Mouse (Mus musculus) layer of hippocampus, adult 11-12 months (tissue): ENCODE results near the gene Por.

Source experiments
- DNase-seq: peaks from one replicate; pipeline ENCODE4 v3.0.0; 2022; ENCODE audit warnings: low spot score

Gene Por

DNA sequence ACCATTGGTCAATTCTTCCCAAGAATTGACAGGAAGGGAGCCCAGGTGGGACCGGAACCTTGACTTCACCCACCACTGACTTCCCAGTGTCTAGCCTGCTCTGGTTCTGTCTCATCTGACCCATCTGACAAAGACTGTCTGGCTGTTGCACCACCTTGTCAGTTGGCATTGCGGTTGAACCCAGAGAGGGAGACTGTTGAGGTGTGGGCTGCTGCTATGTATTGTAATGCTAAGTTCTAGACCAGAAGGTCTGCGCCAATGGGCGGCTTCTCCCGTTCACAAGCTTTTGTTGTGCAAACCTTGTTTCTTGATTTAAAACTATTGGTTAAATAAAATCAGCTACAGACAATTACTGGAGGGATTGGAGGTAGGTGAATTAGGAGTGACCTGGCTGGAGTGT is 12.7 kb upstream of the Por start:
- no peak for DNase-seq

DNA sequence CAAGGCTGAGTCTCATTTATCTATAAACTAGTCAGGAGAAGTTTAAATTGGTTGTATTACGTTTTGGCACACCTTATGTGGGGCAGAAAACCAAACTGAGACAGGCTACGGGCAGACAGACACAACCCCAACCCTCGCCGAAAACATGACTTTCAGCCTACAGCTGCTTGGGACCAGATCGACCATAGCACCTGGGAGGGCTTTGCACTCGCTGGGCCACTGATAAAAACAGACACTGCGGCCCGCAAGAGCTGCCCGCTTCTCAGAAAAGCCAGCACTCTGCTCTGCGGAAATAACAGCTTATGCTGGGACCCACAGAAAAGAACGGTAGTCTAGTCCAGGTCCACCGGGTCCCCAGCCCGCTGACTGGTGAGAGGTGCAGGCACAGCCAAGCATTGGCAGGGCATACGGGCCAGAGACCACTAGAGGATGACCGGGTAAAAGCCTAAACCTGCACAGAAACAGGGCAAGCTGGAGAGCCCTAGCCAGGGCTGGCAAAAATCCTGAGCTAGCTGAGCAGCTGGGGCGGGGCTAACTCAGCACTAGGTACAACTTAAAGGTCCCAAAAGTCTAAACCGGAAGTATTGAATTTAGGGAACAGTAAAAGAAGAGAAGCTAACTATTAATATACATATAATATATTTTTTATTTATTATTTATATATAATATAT is 12.0 kb upstream of the Por start:
- DNase-seq: no peak

DNA sequence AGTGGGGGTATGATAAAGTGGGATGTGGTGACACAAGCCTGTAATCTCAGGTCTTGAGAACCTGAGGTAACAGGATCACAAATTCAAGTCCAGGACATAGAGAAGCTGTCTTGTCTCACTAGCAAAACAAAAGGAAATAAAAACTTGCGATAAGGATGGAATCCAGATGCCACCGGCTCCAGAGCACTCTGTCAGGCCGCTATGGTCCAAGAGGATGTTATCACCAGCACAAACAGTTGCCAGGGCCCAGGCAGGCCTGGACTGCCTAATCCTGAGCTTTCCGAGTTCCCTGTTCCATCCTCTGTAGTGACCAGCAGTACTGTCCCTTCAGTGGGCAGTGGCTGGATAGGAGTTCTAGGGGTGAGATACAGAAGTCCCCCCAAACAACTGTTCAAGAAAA is 9.9 kb upstream of the Por start:
- no peak for DNase-seq

DNA sequence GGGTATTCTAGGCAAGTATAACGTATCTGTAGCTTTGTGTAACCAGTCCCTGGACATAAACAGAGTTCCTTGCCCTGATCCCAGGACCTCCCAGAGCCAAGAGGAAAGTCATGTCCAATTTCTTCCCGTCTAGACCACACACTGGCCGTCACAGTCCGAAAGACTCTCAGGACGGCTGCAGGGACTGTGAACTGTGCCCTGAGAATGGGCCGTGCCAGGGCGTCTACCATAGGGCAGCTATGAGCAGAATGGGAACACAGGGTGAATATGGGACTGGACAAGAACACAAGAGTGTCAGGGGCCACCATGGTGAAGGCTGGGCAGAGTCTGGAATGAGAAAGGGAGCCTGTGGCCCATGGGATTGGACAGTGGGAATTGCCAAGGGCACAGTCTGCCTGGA is 9.3 kb upstream of the Por start:
- no peak for DNase-seq

DNA sequence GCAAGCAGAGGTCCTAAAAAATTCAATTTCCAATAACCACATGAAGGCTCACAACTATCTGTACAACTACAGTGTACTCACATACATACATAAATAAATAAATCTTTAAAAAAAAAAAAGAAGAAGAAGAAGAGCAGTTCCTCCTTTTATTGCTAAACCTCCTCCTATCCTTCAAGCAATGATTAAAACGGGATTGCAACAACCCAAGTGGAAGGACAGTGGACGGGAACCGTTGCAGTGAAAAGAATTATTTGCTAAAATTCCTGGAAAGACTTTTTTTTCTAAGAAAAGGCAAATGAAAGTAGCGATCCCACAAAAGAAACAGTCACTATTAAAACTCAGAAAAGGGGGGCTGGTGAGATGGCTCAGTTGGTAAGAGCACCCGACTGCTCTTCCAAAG is 2.9 kb upstream of the Por start:
- no peak for DNase-seq

DNA sequence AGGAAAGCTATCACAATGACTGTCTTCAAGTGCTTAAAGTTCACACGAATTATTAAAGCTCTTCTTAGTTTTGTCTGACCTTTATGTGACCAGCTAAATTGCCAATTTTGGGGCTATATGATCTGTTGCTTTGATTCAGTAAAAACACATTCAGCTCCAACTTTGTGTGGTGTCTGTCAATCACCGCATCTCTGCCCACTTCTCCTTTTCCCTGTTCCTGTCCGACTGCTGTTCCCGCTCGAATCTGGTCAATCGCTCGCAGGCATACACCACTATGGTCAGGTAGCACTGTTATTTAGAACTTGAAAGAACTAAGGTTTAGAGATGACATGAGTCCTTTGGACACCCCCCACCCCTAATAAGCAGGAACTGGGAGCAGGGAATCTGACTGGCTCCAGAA is 1.8 kb upstream of the Por start:
- DNase-seq: no peak

DNA sequence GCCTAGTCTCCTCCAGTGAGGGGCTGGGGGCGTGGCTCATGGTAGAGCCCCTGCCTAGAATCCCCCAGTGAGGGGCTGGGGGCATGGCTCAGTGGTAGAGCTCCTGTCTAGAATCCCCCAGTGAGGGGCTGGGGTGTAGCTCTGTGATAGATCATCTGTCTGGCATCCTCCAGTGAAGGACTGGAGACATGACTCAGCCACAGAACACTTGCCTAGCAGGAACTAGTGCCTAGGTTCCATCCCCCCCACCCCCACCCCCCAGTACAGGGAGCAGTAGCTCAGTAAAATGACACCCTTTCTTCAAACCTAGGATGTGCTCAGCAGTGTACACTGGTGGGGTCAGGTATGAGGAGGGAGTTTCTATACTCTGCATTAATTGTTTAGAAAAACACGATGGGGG is 1.0 kb downstream of the Por start:
- no peak for DNase-seq

DNA sequence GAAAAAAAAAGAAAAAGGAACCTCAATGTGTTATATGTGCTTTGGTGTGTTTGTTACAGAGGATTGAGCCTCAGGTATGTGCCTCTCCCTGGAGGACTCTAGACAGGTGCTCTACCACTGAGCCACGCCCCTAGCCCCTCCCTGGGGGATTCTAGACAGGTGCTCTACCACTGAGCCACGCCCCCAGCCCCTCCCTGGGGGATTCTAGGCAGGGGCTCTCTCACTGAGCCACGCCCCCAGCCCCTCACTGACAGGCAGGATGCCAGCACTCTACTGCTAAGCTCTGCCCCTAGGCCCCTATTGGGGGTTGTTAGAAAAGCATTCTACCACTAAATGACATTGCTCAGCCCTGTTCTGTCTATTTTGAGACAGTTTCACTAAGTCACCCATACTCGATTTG is 2.7 kb downstream of the Por start:
- no peak for DNase-seq

DNA sequence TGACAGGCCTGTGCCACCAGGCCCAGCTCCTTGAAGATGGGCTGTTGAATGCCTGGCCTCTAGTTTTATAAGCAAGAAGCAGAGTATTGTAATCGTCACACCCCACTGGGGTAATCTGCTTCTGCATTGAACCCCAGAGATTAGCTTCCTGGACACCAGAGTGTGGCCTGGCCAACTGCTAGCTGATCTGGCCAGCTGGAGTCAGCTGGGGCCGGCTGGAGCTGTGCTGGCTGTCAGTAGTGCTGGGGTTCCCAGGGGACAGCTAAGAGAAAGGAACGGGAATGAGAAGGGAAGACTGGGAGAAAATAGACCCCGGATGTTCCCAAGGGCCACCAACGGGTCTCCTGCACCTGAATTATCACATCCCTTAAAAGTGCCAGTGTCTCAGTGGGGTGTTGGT is 3.1 kb downstream of the Por start:
- DNase-seq: no peak

DNA sequence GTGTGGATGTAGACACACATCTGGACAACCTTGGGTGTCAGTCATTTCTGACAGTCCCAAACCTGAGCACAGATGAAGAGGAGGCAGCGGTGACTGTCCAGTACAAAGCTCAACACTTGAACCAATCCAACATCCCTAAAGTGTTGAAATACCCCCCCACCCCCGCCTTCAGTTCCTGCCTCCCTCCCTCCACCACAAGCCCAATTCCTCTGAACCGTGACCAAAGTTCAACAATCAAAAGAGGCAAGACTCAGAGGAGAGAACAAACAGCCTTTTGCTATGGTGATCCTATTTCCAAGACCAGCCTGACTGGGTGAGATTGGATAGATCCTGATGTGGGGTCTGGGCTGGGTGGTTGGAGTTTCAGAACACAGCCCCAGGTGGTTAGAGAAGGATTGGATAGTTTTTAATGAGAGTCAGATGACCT is 4.5 kb downstream of the Por start:
- no peak for DNase-seq

DNA sequence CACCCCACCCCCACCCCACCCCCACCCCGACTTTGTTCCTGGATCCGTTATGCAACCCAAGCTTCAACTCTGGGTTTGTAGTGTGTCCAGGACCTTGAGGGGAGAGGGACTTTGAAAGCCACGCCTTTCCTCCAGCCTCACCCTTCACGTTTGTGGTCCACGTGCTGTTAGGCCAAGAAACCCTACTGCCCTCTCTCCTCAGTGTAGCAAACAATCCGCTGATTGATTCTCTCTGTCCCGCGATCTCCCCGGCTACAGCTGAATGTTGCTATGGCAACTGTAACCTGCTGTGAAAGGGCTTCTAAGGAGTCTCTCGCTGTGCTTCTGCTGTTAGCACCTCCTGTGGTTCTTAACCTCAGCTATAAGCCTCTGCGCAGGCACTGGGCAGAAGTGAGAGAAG is 5.0 kb downstream of the Por start:
- peak; percentile 80 for DNase-seq

DNA sequence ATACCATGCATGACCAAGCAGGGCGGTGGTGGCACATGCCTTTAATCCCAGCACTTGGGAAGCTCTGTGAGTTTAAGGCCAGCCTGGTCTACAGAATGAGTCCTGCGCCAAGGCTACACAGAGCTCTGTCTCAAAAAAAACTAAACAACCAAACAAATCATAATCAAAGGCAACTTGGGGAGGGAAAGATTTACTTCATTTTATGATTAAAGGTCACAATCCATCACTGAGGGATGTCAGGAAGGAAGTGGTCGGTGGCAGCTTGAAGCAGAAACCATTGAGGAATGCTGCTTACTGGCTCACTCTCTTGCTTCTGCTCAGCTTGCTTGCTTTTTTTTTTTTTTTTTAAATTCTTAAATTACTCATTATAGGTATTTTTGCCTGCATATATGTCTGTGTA is 6.9 kb downstream of the Por start:
- no peak for DNase-seq

DNA sequence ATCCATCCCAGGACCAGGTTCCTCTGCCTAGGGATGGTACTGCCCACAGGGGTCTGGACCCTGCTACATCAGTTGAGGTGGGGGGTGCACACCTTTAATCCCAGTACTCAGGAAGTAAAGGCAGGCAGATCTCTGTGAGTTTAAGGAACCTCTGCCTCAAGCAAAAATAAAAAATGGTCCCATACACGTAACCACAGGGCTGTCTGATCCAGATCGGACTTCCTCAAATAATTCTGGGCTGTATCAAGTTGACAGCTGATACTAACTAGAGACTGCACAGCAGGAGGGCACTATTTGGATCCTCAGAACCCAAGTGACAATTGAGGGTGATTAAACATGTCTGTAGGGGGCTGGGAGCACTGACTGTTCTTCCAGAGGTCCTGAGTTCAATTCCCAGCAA is 7.4 kb downstream of the Por start:
- no peak for DNase-seq

DNA sequence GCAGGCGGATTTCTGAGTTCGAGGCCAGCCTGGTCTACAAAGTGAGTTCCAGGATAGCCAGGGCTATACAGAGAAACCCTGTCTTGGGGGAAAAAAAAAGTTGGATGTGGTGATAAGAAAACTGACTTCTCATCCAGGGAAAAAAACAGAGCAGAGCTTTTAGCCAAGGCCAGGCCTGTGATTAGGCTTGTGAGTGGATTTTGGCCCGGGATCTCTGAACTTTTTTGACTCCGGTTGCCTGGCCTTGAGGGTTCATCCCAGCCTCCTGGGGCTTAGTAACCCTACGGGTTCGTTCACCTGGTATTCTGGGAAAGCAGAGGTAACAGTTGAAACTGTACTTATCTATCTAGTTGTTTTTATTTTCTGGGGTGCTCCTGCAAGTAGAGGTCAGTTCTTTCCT is 8.6 kb downstream of the Por start:
- no peak for DNase-seq

DNA sequence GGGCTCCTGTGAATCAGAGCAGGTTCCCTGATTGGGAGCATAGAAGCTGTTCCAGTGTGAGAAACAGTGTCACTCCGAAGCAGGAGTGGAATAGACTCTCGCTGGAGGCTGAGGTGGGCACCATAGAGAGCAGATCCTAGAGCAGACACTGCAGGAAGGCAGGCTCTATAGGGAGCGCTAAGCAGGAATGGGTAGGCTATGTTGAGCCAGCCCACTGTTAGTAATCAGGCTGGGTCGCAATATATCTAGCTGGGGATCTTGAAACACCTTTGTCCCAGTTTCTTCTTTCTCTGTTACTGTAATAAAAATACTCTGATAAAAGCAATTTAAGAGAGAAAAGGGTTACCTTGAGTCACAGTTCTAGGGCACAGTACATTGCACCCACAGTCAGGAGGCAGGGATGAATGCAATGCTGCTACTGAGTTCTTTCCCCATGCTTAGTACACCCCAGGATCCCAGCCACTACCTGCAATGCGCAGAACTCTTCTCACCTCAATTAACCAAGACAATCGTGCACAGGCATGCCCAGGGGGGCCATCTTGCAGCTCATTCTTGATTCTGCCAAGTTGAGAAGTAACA is 11.2 kb downstream of the Por start:
- no peak for DNase-seq

DNA sequence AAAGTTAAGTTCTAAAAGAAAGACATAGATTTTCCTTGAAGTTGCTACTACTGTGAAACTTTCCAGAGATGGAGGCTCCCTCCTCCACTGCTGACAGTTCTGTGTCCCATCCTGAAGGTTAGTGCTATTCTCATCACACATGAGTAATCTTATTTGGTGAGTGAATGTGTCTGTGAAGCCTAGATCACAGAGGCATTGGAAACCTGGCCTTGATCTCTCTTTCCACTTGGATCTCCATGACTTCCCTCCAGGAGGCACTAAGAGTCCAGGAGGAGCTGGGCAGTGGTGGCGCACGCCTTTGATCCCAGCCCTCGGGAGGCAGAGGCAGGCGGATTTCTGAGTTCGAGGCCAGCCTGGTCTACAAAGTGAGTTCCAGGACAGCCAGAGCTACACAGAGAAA is 12.2 kb downstream of the Por start:
- no peak for DNase-seq

DNA sequence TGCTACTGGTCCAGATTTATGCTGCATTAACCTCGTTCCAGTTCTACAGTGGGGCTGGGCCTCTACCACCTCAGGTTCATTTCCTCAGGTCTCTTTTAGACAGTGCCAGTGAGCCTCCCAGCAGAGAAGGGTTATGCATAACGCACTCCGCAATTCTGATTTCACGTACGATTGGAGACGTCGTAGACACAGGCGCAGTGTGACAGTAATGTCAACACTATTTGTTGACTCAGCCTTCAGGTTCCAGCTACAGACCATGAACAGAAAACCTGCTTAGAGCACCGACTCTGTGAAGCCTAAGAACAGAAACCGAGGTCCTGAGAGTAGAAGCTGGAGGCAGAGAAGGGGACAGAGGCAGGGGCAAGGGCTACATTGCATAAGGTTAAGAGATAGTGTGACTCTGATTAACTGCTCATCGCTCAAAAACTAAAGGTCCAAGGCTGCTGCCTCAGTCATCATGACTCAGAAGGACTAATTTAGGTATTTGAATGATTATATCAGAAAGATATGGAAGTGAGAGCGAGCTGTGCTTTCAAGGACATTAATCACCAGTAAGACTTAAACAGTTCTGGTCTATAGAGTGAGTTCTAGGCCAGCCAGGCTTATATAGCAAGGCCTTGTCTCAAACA is 13.2 kb downstream of the Por start:
- DNase-seq: no peak

DNA sequence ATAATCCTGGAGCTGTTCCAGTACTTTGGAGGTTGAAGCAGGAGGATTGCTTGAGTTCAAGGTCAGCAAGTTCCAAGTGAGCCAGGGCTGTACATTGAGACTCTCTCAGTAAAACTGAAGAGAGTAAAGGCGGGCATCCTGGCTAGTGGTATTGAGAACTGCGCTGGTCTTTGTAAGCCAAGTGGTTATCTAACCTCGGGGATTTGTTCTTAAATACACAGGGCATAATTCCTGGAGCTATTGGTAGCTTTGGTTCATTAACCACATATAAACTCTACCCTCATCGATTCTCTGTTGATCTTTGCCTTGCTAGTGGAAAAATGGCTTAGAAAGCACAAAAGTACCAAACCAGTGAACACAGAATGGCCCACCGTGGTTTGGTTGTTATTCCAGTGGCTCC is 20.6 kb downstream of the Por start:
- no peak for DNase-seq

DNA sequence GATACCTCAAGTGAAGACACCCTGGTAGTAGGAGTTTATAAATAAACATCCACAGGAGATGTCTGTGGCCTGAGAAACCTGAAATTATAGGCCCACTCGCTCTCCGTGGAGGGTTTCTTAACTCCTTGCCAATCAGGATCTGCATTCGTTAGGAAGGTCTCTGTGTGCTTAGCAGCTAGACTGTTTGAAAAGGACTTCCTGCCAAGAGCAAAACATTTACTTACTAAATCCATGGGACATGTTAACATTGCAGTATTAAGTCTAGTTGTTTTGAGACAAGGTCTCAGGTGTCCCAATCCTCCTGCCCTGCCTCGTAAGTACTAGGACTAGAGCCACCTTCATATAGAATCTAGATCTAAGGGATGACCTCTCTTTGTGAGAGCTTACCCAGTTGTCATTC is 21.4 kb downstream of the Por start:
- no peak for DNase-seq

DNA sequence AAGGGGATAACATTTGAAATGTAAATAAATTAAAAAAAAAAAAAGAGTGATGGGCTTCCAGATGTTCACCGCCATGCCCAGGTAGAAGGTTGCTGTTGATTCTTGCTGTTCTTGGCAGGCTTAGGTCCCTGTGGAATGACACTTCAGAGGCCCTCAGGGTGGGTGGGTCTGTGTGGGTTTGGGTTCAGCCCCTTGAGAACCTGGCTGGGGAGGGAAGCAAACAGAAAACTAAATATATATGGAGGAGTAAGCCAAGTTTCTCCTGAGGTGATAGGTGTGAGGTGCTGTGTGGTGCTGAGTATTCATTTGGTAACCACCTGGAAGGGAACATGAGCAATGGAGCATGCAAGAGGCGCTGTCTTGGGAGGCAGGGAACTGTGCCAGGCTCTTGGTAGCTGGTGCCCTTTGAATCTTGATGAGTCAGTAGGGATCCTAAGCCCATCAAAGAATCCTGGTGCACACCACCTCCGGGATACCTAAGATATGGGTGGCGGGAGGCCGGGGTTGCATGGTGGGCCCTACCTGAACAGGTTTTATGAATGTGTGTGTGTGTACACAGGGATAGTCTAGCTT is 23.5 kb downstream of the Por start:
- DNase-seq: no peak

DNA sequence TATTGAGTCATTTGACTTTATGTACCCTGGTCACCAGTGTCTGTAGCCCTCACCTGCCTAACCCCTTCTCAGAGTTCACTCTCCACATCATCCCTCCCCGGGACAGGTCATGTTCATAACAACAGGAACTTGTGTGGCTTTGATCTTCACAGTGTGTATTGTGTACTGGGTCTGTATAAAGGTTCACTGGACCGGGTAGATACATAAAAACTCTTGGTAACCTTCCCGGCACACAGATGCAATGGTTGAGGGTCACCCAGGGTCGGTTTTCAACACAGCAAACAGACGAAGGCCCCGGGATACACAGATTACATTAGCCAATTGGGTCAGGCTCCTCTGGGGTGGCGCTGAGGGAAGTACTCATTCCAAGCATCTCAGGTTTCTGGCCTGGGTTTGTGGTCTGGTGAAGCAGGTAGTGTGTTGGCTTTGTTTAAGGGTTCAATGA is 25.5 kb downstream of the Por start:
- DNase-seq: no peak

DNA sequence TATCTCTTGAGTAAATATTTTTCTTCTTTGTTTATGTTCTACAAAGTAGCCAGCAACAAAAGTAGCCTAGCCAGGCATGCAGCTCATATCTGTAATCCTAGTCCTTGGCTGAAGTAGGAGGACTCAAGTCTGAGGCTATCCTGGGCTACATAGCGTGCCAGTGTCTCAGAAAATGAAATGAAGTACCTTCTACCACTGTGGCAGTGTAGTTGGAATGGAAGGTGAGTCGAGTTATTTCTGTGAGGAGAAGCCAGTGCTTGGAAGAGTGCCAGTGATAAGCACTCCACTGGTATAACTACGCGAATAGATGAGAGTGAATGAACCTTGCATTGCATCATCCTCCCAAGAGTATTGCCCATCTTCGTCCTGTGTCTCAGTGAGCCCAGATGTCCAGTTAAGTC is 27.9 kb downstream of the Por start:
- no peak for DNase-seq

DNA sequence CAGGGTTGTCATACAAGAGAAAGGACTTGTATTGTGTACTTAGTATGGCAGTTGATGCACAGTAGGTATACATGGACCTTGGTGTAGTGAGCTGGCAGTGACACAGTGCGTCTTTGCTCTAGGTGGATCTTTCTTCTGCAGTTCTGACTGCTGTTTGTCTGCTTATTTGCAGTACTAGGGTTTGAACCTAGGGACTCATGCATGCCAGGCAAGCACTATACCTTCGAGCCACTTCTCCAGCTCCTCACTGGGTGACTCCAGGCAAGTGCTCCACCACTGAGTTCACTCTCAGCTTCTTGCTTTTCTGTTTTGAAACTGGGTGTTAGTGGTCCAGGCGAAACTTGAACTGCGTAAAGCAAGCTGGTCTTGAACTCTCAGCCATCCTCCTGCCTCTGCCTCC is 31.8 kb downstream of the Por start:
- no peak for DNase-seq

DNA sequence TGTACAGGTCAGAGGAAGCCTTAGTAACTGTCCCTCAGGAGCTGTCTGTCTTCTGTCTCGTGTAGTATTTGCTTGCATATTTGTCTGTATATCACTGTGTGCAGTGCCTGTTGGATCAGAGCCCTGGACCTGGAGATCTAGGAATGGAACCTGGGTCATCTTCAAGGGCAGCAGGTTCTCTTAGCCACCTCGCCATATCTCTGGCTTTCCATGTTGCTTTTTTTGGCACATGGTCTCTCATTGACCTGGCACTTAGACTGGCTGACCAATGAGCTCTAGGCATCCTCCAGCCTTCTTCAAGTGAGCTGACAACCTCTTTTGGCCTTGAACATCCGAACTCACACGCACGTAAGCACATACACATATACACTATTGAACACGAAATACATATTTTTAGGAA is 32.4 kb downstream of the Por start:
- no peak for DNase-seq
